Mouse (Mus musculus) kidney, embryonic 15.5 days (tissue): ENCODE measurements around the gene Mmp13. TPM values are rescaled to one million over a fixed set of nuclear protein-coding genes. Genes with fewer than 3 reads are reported as not detected.

ENCODE experiments used
- polyA plus RNA-seq: library from polyadenylated mRNA; unstranded; fragments of >200 nt; fragmentation: Nextera tagmentation; extraction: Ambion mirVana; gene quantifications from 2 replicates; pipeline ENCODE4 v1.2.1, GENCODE M21; 2015

Gene Mmp13
- polyA plus RNA-seq, 1 experiment from 2014 or later: 0.18 TPM

Other genes with a start within 250 kb of the Mmp13 start
- gene Dync2h1, start 88.1 kb upstream of the Mmp13 start, polyA plus RNA-seq: 22.0 and 23.2 TPM in 2 replicates
- 126 and 132 TPM in 2 replicates for gene Dcun1d5, start 88.0 kb upstream of the Mmp13 start, polyA plus RNA-seq
- gene Mmp12, start 71.9 kb downstream of the Mmp13 start, polyA plus RNA-seq: not detected in 2 replicates
- not detected in 2 replicates for gene Mmp1b, start 115.5 kb downstream of the Mmp13 start, polyA plus RNA-seq
- not detected in 2 replicates for gene Mmp3, start 173.3 kb downstream of the Mmp13 start, polyA plus RNA-seq
- not detected in 2 replicates for gene Mmp10, start 229.8 kb downstream of the Mmp13 start, polyA plus RNA-seq